In genomic region chr8:8102010-8102727, GRCm38 (mm10) we compare ENCODE assay signal across 18 mouse cellular contexts.
DNase-seq lines count a peak whose midpoint lies in the region; ATAC-seq and TF ChIP-seq lines count a peak whose summit lies in the region.
"Had no signal": no experiment of that assay in that cellular context is flagged by ENCODE, and none has a peak within 500 bp of the region (broad histone marks: within the 10 kb centered on the region; RNA-seq: fewer than 3 reads in every experiment).

No protein-coding gene starts in this region.

- WGBS in kidney, embryonic 16.5 days, result 49% methylated on average over 6 of the region's 6 CpGs
- 86% methylated on average over 6 of the region's 6 CpGs for WGBS in midbrain, embryonic 16.5 days
- 87% methylated on average over 6 of the region's 6 CpGs for WGBS in midbrain, embryonic 10.5 days
- 46% methylated on average over 6 of the region's 6 CpGs for WGBS in large intestine, adult 2 months
- WGBS in liver, postnatal 0 days (ENCODE audit: insufficient replicate concordance), result 72% methylated on average over 6 of the region's 6 CpGs

- peaks cover 10% of the 10 kb centered on the region for H3K4me1 ChIP-seq in kidney, embryonic 16.5 days (ENCODE audit: insufficient read depth, low read length)
- no peaks in the 10 kb centered on the region for H3K4me1 ChIP-seq in midbrain, embryonic 16.5 days (ENCODE audit: control insufficient read depth, insufficient read depth, low read length)
- no peaks in the 10 kb centered on the region for H3K4me1 ChIP-seq in midbrain, embryonic 10.5 days
- no peaks in the 10 kb centered on the region for H3K4me1 ChIP-seq in liver, postnatal 0 days (ENCODE audit: insufficient read depth)
- H3K4me1 ChIP-seq: forebrain, embryonic 12.5 days; heart, embryonic 12.5 days; liver, embryonic 13.5 days had no signal

- ATAC-seq in kidney, embryonic 16.5 days (ENCODE audit: low FRiP score, low TSS enrichment), result peak; percentile 94
- peak; percentile 39; the same call in 1 of the 2 replicates for ATAC-seq in midbrain, embryonic 16.5 days
- no peak for ATAC-seq in liver, postnatal 0 days
- ATAC-seq: Patski had no signal

- H3K36me3 ChIP-seq in kidney, embryonic 16.5 days (ENCODE audit: insufficient read depth, low read length), result no peaks in the 10 kb centered on the region
- H3K36me3 ChIP-seq in midbrain, embryonic 16.5 days (ENCODE audit: control insufficient read depth, insufficient read depth, low read length), result no peaks in the 10 kb centered on the region
- H3K36me3 ChIP-seq in midbrain, embryonic 10.5 days, result no peaks in the 10 kb centered on the region
- no peaks in the 10 kb centered on the region for H3K36me3 ChIP-seq in liver, postnatal 0 days (replicated peaks; ENCODE audit: insufficient read depth, low read length)
- H3K36me3 ChIP-seq: forebrain, embryonic 12.5 days; heart, embryonic 12.5 days; hindbrain, embryonic 15.5 days; liver, embryonic 13.5 days had no signal

- no peak for DNase-seq in kidney, adult 9 months
- no peak for DNase-seq in midbrain, embryonic 10.5 days (ENCODE audit: low spot score)
- peak; percentile 24 for DNase-seq in large intestine, adult 2 months (ENCODE audit: low read depth, low spot score)
- peak; percentile 76 for DNase-seq in mesoderm, embryonic 11.5 days (ENCODE audit: low read depth, low spot score)
- no peak for DNase-seq in liver, postnatal 0 days
- no peak for DNase-seq in heart, adult 11 months
- DNase-seq: adrenal gland, postnatal 25 days; cerebellum, adult 2 months; gastrocnemius, postnatal 36 days; kidney, postnatal 36 days; liver, embryonic 13.5 days; lung, postnatal 4 days had no signal

- no peak overlapping the region for H3K9ac ChIP-seq in kidney, embryonic 16.5 days (replicated peaks; ENCODE audit: low read length)
- H3K9ac ChIP-seq in midbrain, embryonic 16.5 days (ENCODE audit: low read depth, low read length), result no peak overlapping the region
- H3K9ac ChIP-seq in liver, postnatal 0 days (replicated peaks), result no peak overlapping the region
- H3K9ac ChIP-seq: forebrain, embryonic 12.5 days; heart, embryonic 12.5 days; hindbrain, embryonic 15.5 days; liver, embryonic 13.5 days had no signal

- H3K27ac ChIP-seq in kidney, embryonic 16.5 days (ENCODE audit: low read length), result peak overlapping the region; percentile 24; the same call in 1 of the 2 replicates
- H3K27ac ChIP-seq in midbrain, embryonic 16.5 days (ENCODE audit: low read length), result no peak overlapping the region
- no peak overlapping the region for H3K27ac ChIP-seq in midbrain, embryonic 10.5 days (replicated peaks)
- no peak overlapping the region for H3K27ac ChIP-seq in liver, postnatal 0 days (ENCODE audit: low read depth)
- H3K27ac ChIP-seq: forebrain, embryonic 12.5 days; hindbrain, embryonic 15.5 days; liver, embryonic 13.5 days had no signal

- no peak for TF ChIP-seq CTCF in liver, postnatal 0 days (IDR thresholded peaks at IDR 0.05; ENCODE audit: low read depth)

- no peaks in the 10 kb centered on the region for H3K27me3 ChIP-seq in kidney, embryonic 16.5 days (ENCODE audit: insufficient read depth, low read length)
- H3K27me3 ChIP-seq in midbrain, embryonic 16.5 days (ENCODE audit: control insufficient read depth, insufficient read depth, low read depth, low read length), result no peaks in the 10 kb centered on the region
- no peaks in the 10 kb centered on the region for H3K27me3 ChIP-seq in midbrain, embryonic 10.5 days (ENCODE audit: low read depth, poor library complexity, severe bottlenecking)
- H3K27me3 ChIP-seq in liver, postnatal 0 days (ENCODE audit: insufficient read depth, low read length), result no peaks in the 10 kb centered on the region
- H3K27me3 ChIP-seq: forebrain, embryonic 12.5 days; heart, embryonic 12.5 days; hindbrain, embryonic 15.5 days; liver, embryonic 13.5 days; Patski had no signal

- no peak for TF ChIP-seq EP300 in liver, postnatal 0 days (IDR thresholded peaks at IDR 0.05; ENCODE audit: low read depth)

- no peak overlapping the region for H3K4me2 ChIP-seq in kidney, embryonic 16.5 days (replicated peaks; ENCODE audit: low read depth, low read length)
- no peak overlapping the region for H3K4me2 ChIP-seq in midbrain, embryonic 16.5 days (ENCODE audit: low read length)
- no peak overlapping the region for H3K4me2 ChIP-seq in liver, postnatal 0 days (ENCODE audit: low read depth, low read length)
- H3K4me2 ChIP-seq: forebrain, embryonic 12.5 days; heart, embryonic 12.5 days; hindbrain, embryonic 15.5 days; liver, embryonic 13.5 days had no signal

- no peak overlapping the region for H3K4me3 ChIP-seq in kidney, embryonic 16.5 days (ENCODE audit: low read length)
- H3K4me3 ChIP-seq in midbrain, embryonic 16.5 days (ENCODE audit: low read depth, low read length), result no peak overlapping the region
- H3K4me3 ChIP-seq in midbrain, embryonic 10.5 days, result no peak overlapping the region
- no peak overlapping the region for H3K4me3 ChIP-seq in liver, postnatal 0 days (ENCODE audit: low read depth, low read length)
- H3K4me3 ChIP-seq: forebrain, embryonic 12.5 days; heart, embryonic 12.5 days; hindbrain, embryonic 15.5 days; liver, embryonic 13.5 days had no signal

- no peaks in the 10 kb centered on the region for H3K9me3 ChIP-seq in kidney, embryonic 16.5 days (ENCODE audit: low read length)
- no peaks in the 10 kb centered on the region for H3K9me3 ChIP-seq in midbrain, embryonic 16.5 days (replicated peaks; ENCODE audit: control insufficient read depth, low read length, poor library complexity, severe bottlenecking)
- no peaks in the 10 kb centered on the region for H3K9me3 ChIP-seq in midbrain, embryonic 10.5 days (replicated peaks)
- H3K9me3 ChIP-seq in liver, postnatal 0 days (ENCODE audit: low read length), result no peaks in the 10 kb centered on the region
- H3K9me3 ChIP-seq: forebrain, embryonic 12.5 days; heart, embryonic 12.5 days; hindbrain, embryonic 15.5 days; liver, embryonic 13.5 days had no signal

Comparison
In these comparisons a context has a peak if more than half of its experiments do, and no peak if none do; other contexts are left out.
1. DNase-seq: peak in large intestine, adult 2 months (single experiment) and mesoderm, embryonic 11.5 days (single experiment); none in kidney, adult 9 months (single experiment), midbrain, embryonic 10.5 days (single experiment), liver, postnatal 0 days (single experiment) and heart, adult 11 months (single experiment).